Mouse (Mus musculus): ENCODE data around the gene Fer. TPM values are rescaled to one million over a fixed set of nuclear protein-coding genes. Genes with fewer than 3 reads are reported as not detected.

Gene Fer
- polyA plus RNA-seq, 1 experiment from 2014 or later, result 29.8 TPM

DNA sequence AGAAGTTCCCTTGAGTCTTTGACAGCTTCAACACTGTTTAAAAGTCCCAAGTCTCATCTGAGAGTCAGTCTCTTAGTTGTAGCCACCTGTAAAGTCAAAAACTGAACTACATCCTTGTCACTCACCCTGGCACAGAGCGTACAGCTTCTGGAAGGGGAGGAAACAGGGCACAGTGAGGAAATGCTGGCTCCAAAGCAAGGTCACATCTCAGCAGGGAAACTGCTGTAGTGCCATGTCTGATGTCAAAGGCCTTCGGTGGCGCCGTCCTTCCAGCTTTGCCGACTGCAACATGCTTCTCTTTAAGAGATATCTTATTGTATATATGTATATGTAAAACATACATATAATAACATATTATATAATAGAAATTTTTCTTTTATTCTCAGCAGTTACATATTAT lies 188.0 kb downstream of the Fer start:
- no peaks in the 10 kb centered on the region for H3K4me1 ChIP-seq
- no peaks in the 10 kb centered on the region for H3K27me3 ChIP-seq
- no peak for ATAC-seq (ENCODE audit: borderline replicate concordance, extremely low read depth, low FRiP score, low TSS enrichment)
- 90% methylated on average over 5 of the region's 5 CpGs for WGBS
- no peak overlapping the region for H3K4me2 ChIP-seq
- H3K4me3 ChIP-seq, result no peak overlapping the region
- no peaks in the 10 kb centered on the region for H3K36me3 ChIP-seq
- H3K9ac ChIP-seq, result no peak overlapping the region
- no peak overlapping the region for H3K27ac ChIP-seq
- H3K9me3 ChIP-seq, result no peaks in the 10 kb centered on the region

DNA sequence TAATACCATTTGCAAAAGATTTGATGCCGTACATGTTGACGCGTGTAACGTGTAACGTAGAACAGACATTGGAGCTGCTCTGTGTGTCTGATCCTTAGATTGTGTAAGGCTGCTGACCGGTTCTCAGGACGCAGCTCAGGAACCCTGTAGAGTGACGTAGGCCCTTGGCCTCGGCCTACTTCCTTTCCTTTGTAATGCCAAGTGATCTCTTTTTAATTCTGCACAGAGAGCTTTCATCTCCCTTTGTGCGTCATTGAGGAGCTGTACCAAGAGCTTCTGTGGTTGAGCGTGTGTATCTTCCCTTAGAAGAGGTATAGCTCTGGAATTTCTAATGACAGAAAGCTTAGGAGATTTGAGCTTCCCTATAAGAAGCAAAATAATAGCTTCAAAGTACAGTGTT lies 190.8 kb downstream of the Fer start:
- H3K9ac ChIP-seq, result no peak overlapping the region
- H3K27me3 ChIP-seq, result no peaks in the 10 kb centered on the region
- H3K9me3 ChIP-seq, result no peaks in the 10 kb centered on the region
- H3K4me3 ChIP-seq, result no peak overlapping the region
- no peak for ATAC-seq (ENCODE audit: borderline replicate concordance, extremely low read depth, low FRiP score, low TSS enrichment)
- no peak overlapping the region for H3K27ac ChIP-seq
- H3K4me2 ChIP-seq, result no peak overlapping the region
- no peaks in the 10 kb centered on the region for H3K4me1 ChIP-seq
- no peaks in the 10 kb centered on the region for H3K36me3 ChIP-seq
- 83% methylated on average over 11 of the region's 11 CpGs for WGBS

DNA sequence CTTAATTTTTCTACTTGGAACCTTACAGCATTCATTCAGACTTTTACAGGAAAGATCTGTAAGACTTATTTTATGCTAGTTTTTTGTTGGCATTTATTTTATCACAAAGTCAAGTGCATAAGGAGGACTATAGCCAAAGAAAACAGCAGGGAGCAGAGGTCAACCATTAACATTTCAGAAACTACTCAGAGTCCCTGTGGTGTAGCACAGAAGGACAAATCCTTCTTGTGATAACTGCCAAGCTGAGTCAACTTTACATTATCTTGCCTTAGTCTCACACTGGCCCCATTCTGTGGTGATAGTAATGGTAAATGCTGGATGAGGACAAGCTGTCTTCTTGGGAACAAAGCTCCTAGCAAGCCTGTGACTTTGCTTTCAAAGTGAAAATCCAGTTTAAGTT lies 197.7 kb downstream of the Fer start:
- Histone ChIP-seq H3K27me3 (no peaks in the 10 kb centered on the region), H3K27ac (no peak overlapping the region), H3K36me3 (no peaks in the 10 kb centered on the region), H3K9me3 (no peaks in the 10 kb centered on the region), H3K9ac (no peak overlapping the region), H3K4me2 (no peak overlapping the region), H3K4me1 (no peaks in the 10 kb centered on the region), H3K4me3 (no peak overlapping the region)
- ATAC-seq (ENCODE audit: borderline replicate concordance, extremely low read depth, low FRiP score, low TSS enrichment), result no peak

DNA sequence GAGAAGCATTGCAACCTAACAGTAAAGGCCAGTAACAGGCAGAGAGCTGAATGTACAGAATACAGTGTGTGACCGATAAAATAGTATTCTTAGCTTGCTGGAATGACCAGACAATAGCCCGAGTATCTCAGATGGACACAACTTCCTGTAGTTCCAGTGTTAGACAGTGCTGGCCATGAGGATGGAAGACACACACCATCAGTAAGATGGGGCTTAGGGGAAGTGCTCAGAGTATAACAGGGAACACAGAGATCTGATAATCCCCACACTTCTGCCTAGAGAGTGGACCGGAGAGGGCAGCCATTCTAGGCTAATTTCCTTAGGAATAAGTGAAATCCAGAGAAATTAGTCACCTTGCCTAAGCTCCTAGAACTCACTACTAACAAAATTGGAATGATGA lies 202.4 kb downstream of the Fer start:
- Histone ChIP-seq H3K9ac (no peak overlapping the region), H3K9me3 (no peaks in the 10 kb centered on the region), H3K4me3 (no peak overlapping the region), H3K4me2 (no peak overlapping the region), H3K4me1 (no peaks in the 10 kb centered on the region), H3K27me3 (no peaks in the 10 kb centered on the region), H3K36me3 (no peaks in the 10 kb centered on the region), H3K27ac (no peak overlapping the region)
- ATAC-seq (ENCODE audit: borderline replicate concordance, extremely low read depth, low FRiP score, low TSS enrichment), result no peak
- WGBS, result 73% methylated on average over 3 of the region's 3 CpGs

DNA sequence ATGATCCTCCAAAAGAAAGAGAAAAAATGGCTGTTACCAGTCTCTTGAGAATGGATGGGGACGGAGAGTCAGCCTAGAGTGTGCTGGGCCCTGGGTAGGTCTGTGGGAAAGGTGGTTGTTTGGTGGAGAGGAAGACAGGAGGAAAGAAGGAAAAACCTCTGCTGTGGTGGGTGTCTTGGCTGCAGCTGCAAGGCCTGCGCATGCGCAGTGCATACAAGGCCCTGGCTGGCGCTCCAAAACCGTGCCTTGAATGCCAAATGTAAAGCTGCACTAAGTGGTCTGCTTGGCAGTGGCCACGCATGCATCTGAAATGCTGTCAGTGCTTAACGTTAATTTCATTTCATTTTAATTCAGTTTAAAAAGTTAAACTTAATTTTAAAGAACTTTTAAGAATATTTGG lies 214.5 kb downstream of the Fer start:
- no peak overlapping the region for H3K9ac ChIP-seq
- H3K9me3 ChIP-seq, result no peaks in the 10 kb centered on the region
- H3K4me1 ChIP-seq, result no peaks in the 10 kb centered on the region
- no peak for ATAC-seq (ENCODE audit: borderline replicate concordance, extremely low read depth, low FRiP score, low TSS enrichment)
- H3K36me3 ChIP-seq, result no peaks in the 10 kb centered on the region
- 93% methylated on average over 7 of the region's 7 CpGs for WGBS
- H3K4me3 ChIP-seq, result no peak overlapping the region
- no peaks in the 10 kb centered on the region for H3K27me3 ChIP-seq
- no peak overlapping the region for H3K27ac ChIP-seq
- no peak overlapping the region for H3K4me2 ChIP-seq

DNA sequence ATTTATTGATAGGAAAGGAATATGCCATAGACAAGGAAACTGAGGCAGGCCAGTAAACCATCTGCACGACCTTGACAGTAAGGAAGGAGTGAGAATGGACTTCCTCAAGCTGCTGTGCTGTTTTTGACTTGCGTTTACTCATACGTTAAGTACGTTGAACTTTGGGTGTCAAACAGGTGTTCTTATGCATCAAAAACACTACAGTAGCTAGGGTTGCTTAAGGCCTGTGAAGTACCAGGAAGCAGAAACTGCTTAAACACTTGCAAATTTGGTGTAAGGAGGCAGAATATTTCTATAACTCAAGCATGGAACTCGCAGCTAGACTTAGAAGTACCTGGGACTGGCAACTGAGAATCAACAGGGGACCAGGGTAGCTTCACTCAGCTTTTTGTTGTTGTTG lies 221.9 kb downstream of the Fer start:
- H3K27ac ChIP-seq, result no peak overlapping the region
- WGBS, result 73% methylated on average over 5 of the region's 5 CpGs

DNA sequence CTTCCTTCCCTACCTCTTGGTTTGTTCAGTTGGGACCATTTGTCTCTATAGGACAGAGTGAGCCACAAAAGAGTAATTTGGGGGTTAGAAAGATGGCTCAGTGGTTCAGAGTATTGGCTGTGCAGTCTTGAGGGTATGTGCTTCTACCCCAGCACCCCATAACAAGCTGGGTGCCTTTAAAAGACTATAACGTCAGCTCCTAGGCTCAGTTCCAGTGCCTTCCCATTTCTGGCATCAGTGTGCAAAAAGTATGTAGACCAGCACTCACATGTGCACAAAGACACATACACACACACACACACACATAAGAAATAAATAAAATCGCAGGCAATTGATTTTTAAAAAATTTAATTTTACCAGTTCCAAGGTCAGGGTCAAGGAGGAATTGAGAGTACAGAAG lies 222.6 kb downstream of the Fer start:
- no peak overlapping the region for H3K9ac ChIP-seq
- H3K4me1 ChIP-seq, result no peaks in the 10 kb centered on the region
- no peak overlapping the region for H3K4me2 ChIP-seq
- ATAC-seq (ENCODE audit: borderline replicate concordance, extremely low read depth, low FRiP score, low TSS enrichment), result no peak
- no peaks in the 10 kb centered on the region for H3K9me3 ChIP-seq
- no peak overlapping the region for H3K4me3 ChIP-seq
- no peaks in the 10 kb centered on the region for H3K36me3 ChIP-seq
- H3K27me3 ChIP-seq, result no peaks in the 10 kb centered on the region
- WGBS, result 76% methylated on average over 2 of the region's 2 CpGs
- no peak overlapping the region for H3K27ac ChIP-seq

More for the DNA sequence above, 221.9 kb downstream of the Fer start:
- Histone ChIP-seq H3K36me3 (no peaks in the 10 kb centered on the region), H3K4me1 (no peaks in the 10 kb centered on the region), H3K27me3 (no peaks in the 10 kb centered on the region), H3K4me3 (no peak overlapping the region), H3K9me3 (no peaks in the 10 kb centered on the region), H3K4me2 (no peak overlapping the region), H3K9ac (no peak overlapping the region)
- ATAC-seq (ENCODE audit: borderline replicate concordance, extremely low read depth, low FRiP score, low TSS enrichment), result no peak

DNA sequence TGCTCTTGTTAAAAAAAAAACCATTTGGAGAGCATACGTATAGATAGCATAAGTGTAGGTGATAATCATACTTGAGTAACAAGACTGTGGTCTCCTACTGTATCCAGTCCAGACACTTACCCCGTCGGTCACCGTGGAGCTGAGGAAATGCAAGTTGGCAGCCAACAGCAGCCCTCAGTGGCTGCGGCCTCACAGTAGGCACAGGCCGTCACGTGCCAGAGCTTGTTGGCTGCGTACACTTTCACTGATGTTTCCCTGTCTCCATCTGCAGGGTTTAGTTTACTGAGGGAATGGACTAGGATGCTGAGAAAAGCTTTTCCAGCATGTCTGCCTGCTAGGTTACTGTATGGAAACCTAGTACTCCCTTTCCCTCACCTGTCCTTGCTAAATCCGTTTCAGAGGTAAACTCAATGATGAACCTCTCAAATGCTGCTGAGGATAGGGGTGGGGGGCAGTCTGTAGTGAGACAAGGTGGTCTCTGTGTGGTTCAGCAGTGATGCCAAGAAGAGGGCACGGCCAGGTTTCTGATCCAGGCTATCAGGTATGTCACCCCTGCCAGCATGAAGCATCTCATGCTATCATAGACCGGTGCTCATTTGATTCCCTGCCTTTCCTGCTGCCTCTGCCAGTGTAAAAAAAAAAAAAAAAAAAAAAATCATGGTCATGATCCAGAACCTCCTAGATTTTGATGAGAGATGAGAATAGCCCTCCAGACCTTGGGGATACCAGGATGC lies 224.2 kb downstream of the Fer start:
- Histone ChIP-seq H3K4me2 (no peak overlapping the region), H3K27ac (no peak overlapping the region), H3K4me1 (no peaks in the 10 kb centered on the region), H3K9me3 (no peaks in the 10 kb centered on the region), H3K4me3 (no peak overlapping the region), H3K36me3 (no peaks in the 10 kb centered on the region), H3K27me3 (no peaks in the 10 kb centered on the region), H3K9ac (no peak overlapping the region)
- no peak for ATAC-seq (ENCODE audit: borderline replicate concordance, extremely low read depth, low FRiP score, low TSS enrichment)
- WGBS, result 85% methylated on average over 11 of the region's 11 CpGs

DNA sequence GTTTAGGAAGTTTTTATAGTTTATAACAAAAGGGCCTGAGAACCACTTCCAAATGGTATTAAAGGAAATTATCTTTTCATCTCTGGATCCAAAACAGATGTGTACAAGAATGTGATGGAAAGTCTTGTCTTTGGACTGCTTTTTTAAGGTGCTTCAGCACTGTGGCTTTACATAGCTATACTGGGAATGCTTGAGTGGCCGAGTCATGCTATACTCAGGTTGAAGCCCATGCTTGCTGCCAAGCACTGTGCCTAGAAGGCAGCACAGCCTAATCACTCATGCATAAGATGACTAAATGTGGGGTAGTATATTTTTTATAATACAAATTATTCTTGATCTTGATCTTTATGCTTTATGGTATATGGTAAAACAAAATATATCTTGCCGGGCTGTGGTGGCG lies 225.0 kb downstream of the Fer start:
- H3K4me1 ChIP-seq, result no peaks in the 10 kb centered on the region
- H3K9me3 ChIP-seq, result no peaks in the 10 kb centered on the region
- H3K36me3 ChIP-seq, result no peaks in the 10 kb centered on the region
- no peak overlapping the region for H3K4me2 ChIP-seq
- H3K27me3 ChIP-seq, result no peaks in the 10 kb centered on the region
- no peak overlapping the region for H3K4me3 ChIP-seq
- WGBS, result 93% methylated on average over 3 of the region's 3 CpGs
- H3K27ac ChIP-seq, result no peak overlapping the region
- ATAC-seq (ENCODE audit: borderline replicate concordance, extremely low read depth, low FRiP score, low TSS enrichment), result no peak
- H3K9ac ChIP-seq, result no peak overlapping the region

DNA sequence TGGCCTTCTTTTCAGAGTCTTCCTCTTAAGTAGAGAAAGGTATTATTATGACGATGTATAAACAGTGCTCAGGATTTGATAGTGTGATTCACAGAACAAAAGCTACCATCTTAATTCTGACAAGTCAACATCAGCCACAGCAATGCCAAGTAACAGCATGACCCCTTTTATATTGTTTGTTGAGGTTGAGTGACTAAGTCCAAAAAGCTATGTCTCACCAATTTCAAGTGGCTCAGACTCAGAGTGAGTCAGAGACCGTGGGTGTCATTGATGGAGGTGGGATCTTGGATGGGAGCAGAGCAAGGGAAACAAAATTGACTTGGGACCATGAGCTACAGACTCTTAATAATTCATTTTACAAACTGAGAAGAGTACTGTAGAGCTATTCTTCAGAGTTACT lies 230.9 kb downstream of the Fer start:
- no peak overlapping the region for H3K9ac ChIP-seq
- H3K27me3 ChIP-seq, result no peaks in the 10 kb centered on the region
- no peaks in the 10 kb centered on the region for H3K4me1 ChIP-seq
- no peak overlapping the region for H3K4me2 ChIP-seq
- H3K4me3 ChIP-seq, result no peak overlapping the region
- 72% methylated on average over 2 of the region's 2 CpGs for WGBS
- H3K9me3 ChIP-seq, result no peaks in the 10 kb centered on the region
- ATAC-seq (ENCODE audit: borderline replicate concordance, extremely low read depth, low FRiP score, low TSS enrichment), result no peak
- no peak overlapping the region for H3K27ac ChIP-seq
- no peaks in the 10 kb centered on the region for H3K36me3 ChIP-seq

DNA sequence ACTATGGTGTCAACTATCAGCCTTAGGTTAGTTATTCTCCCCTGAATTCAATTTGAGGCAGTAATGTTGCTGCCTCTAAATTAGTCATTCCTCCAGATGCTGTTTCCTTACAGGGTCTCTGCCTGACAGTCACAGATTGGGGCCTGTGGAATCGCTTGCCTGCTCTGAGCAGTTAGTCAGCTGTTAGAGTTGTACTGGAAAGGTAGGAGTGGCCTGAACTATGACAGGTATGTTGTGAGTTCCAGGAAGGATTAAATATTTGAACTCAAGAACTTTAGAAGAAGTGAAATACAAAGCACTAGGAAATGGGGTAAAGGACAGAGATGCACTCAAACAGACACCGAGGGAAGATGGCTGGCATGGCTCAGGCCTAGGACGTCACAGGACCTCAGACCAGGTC lies 233.9 kb downstream of the Fer start:
- Histone ChIP-seq H3K4me3 (no peak overlapping the region), H3K27ac (no peak overlapping the region), H3K9me3 (no peaks in the 10 kb centered on the region), H3K27me3 (no peaks in the 10 kb centered on the region), H3K4me2 (no peak overlapping the region), H3K4me1 (peaks cover 4% of the 10 kb centered on the region; the same call in 1 of the 2 replicates), H3K36me3 (no peaks in the 10 kb centered on the region), H3K9ac (no peak overlapping the region)
- WGBS, result 76% methylated on average over 3 of the region's 3 CpGs
- no peak for ATAC-seq (ENCODE audit: borderline replicate concordance, extremely low read depth, low FRiP score, low TSS enrichment)

DNA sequence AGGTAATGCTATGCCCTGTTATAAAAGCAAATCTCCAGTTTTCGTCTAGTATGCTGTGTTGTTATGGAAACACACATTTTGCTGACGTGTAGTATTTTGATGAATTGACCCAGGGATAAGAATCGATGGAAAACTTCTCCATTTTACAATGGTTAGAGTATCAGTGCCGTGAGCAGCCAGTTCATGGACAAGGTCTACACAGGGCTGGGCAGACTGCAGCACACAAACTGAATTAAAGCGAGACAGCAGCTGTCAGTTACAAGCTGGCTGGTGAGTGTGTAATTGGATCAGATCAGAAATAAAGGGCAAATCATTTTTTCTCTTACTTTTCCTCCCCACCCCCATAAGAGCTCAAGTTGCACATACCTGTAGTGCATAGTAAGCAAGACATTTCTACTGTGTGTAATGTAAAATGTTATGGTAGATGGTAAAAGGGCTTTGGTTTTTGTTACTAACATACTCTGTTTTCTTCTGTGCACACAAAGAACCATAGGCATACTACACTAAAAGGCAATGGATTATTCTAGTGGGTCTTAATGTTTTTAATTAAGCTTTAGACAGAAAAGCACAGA lies 235.0 kb downstream of the Fer start:
- 70% methylated on average over 5 of the region's 5 CpGs for WGBS
- no peak overlapping the region for H3K4me3 ChIP-seq
- no peak overlapping the region for H3K27ac ChIP-seq
- H3K9me3 ChIP-seq, result no peaks in the 10 kb centered on the region
- peaks cover 4% of the 10 kb centered on the region; the same call in 1 of the 2 replicates for H3K4me1 ChIP-seq
- no peaks in the 10 kb centered on the region for H3K36me3 ChIP-seq
- ATAC-seq (ENCODE audit: borderline replicate concordance, extremely low read depth, low FRiP score, low TSS enrichment), result no peak
- H3K9ac ChIP-seq, result no peak overlapping the region
- no peaks in the 10 kb centered on the region for H3K27me3 ChIP-seq
- H3K4me2 ChIP-seq, result no peak overlapping the region
